Mouse (Mus musculus): Measurements from ENCODE around the gene Rps6kl1.

DNA sequence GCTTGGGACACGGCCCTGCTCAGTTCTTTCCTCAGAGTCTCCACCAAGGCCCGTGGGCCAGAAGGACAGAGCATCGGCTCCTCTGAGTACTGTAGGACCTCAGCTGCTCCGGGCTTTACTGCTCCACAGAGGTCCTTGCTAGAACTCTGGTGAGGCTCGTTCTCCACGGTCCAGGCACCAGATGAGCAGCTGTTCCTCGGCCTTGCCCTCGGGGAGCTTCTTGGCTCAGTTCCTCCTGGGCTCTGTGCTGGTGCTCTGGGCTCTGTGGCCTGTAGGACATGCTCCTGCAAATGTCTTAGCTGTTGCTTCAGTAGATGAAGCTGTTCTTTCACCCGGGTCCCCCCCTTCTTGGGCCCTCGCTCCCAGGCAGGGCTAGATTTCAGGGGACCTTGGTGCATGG is 56.4 kb downstream of the Rps6kl1 start:
- TF ChIP-seq CTCF (IDR thresholded peaks at IDR 0.05; ENCODE audit: insufficient read depth, low read length) (no peak), POLR2A (IDR thresholded peaks at IDR 0.05; ENCODE audit: borderline replicate concordance, extremely low read depth, low read depth, low read length) (no peak)

Data from lung, adult 2 months (tissue).